Mouse (Mus musculus): ENCODE results near the gene Nmi.
A peak's percentile ranks its signal among the peaks of the same experiment; 100 is the strongest.
"Not testable (repeated sequence)": the region's sequence is repeated elsewhere in the genome, so short reads cannot be mapped to it uniquely, and the experiment has no call there.

Nmi gene

GRCm38 (mm10) chr2:51973410-51973968 is at the start of gene Nmi:
Nmi (minus strand) TSS chr2:51973494.
- DNase-seq (ENCODE audit: low read depth): peak; percentile 69

GRCm38 (mm10) chr2:52016361-52016760 is 43.1 kb upstream of the Nmi start:
- no peak for DNase-seq (ENCODE audit: low read depth)

- DNase-seq (ENCODE audit: low read depth): no peak
These were observed 40.1 kb upstream of the Nmi start for GRCm38 (mm10) chr2:52013306-52013820.

GRCm38 (mm10) chr2:52011820-52012219 is 38.5 kb upstream of the Nmi start:
- not testable (repeated sequence) for DNase-seq (ENCODE audit: low read depth)

GRCm38 (mm10) chr2:52006380-52006779 is 33.1 kb upstream of the Nmi start:
- DNase-seq (ENCODE audit: low read depth): peak; percentile 96

GRCm38 (mm10) chr2:52002299-52002698 is 29.0 kb upstream of the Nmi start:
- not testable (repeated sequence) for DNase-seq (ENCODE audit: low read depth)

GRCm38 (mm10) chr2:52001521-52001920 is 28.2 kb upstream of the Nmi start:
- DNase-seq (ENCODE audit: low read depth): peak; percentile 43

- no peak for DNase-seq (ENCODE audit: low read depth)
These were observed 26.7 kb upstream of the Nmi start for GRCm38 (mm10) chr2:51999996-52000395.

- peak; percentile 35 for DNase-seq (ENCODE audit: low read depth)
These were observed 18.2 kb upstream of the Nmi start for GRCm38 (mm10) chr2:51991447-51991846.

GRCm38 (mm10) chr2:51989559-51989958 is 16.3 kb upstream of the Nmi start:
- DNase-seq (ENCODE audit: low read depth): peak; percentile 47

GRCm38 (mm10) chr2:51986695-51987094 is 13.4 kb upstream of the Nmi start:
- peak; percentile 55 for DNase-seq (ENCODE audit: low read depth)

- peak; percentile 65 for DNase-seq (ENCODE audit: low read depth)
These were observed 12.9 kb upstream of the Nmi start for GRCm38 (mm10) chr2:51986157-51986556.

GRCm38 (mm10) chr2:51985241-51985640 is 11.9 kb upstream of the Nmi start:
- DNase-seq (ENCODE audit: low read depth): no peak

- DNase-seq (ENCODE audit: low read depth): no peak
These were observed 9.0 kb upstream of the Nmi start for GRCm38 (mm10) chr2:51982288-51982687.

- no peak for DNase-seq (ENCODE audit: low read depth)
These were observed 8.3 kb upstream of the Nmi start for GRCm38 (mm10) chr2:51981630-51982029.

GRCm38 (mm10) chr2:51972641-51973409 is 469 bp downstream of the Nmi start:
- DNase-seq (ENCODE audit: low read depth): peak; percentile 67

GRCm38 (mm10) chr2:51972142-51972541 is 1.2 kb downstream of the Nmi start:
- DNase-seq (ENCODE audit: low read depth): peak; percentile 65

- no peak for DNase-seq (ENCODE audit: low read depth)
These were observed 2.4 kb downstream of the Nmi start for GRCm38 (mm10) chr2:51970897-51971296.

- no peak for DNase-seq (ENCODE audit: low read depth)
These were observed 6.0 kb downstream of the Nmi start for GRCm38 (mm10) chr2:51967288-51967687.

- no peak for DNase-seq (ENCODE audit: low read depth)
These were observed 19.6 kb downstream of the Nmi start for GRCm38 (mm10) chr2:51953648-51954204.

GRCm38 (mm10) chr2:51950876-51951275 is 22.4 kb downstream of the Nmi start:
- DNase-seq (ENCODE audit: low read depth): peak; percentile 67

- DNase-seq (ENCODE audit: low read depth): no peak
These were observed 25.0 kb downstream of the Nmi start for GRCm38 (mm10) chr2:51948105-51948830.

Data from NIH3T3 (cell line).